Mouse (Mus musculus) liver, embryonic 14.5 days (tissue): ENCODE results near the gene Frrs1l.

Source experiments
- CTCF ChIP-seq: IDR thresholded peaks from 2 replicates; pipeline ENCODE4 v1.5.1; 2016; ENCODE audit warnings: antibody characterized with exemption, low read depth, control low read depth
- EP300 ChIP-seq: IDR thresholded peaks from 2 replicates; pipeline ENCODE4 v1.6.1; 2016; ENCODE audit warnings: antibody characterized with exemption, low read depth

GRCm38 (mm10) chr4:57010425-57010824 lies 20.2 kb upstream of the Frrs1l start:
- no peak for TF ChIP-seq CTCF
- no peak for TF ChIP-seq EP300
